Mouse (Mus musculus) heart, postnatal 0 days (tissue): ENCODE results near the gene Psg17.
"Not testable (repeated sequence)": the region's sequence is repeated elsewhere in the genome, so short reads cannot be mapped to it uniquely, and the experiment has no call there.

Source experiments
- CTCF ChIP-seq: IDR thresholded peaks from 2 replicates; pipeline ENCODE4 v1.5.1; 2016; ENCODE audit warnings: antibody characterized with exemption, control low read depth, low read depth
- EP300 ChIP-seq: IDR thresholded peaks from 2 replicates; pipeline ENCODE4 v1.6.1; 2016; ENCODE audit warnings: antibody characterized with exemption, low read depth

- TF ChIP-seq CTCF, result peak; percentile 47
- TF ChIP-seq EP300, result not testable (repeated sequence)
Measured at GRCm38 (mm10) chr7:18781301-18781700, 40.1 kb downstream of the Psg17 start.
